Comparison of ENCODE assay signal across 21 mouse cellular contexts in the genomic region with DNA sequence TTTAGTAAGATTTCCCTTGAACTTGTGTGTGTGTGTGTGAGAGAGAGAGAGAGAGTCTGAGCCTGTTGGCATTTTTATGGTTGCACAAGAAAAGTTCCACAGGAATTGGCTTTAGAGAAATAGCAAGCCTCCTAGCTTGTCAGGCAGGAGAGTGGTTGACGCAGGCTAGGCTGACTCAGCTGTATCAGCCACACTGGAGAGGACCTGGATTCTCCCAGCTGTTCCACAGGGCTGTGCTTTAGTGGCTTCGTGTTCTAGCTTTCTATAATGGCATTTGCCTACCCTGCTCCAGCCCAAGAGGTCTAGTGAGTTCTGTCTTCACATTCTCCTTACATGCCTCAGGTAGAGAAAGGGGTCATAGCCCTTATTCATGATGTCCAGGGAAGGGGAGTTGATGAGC. TPM values are rescaled to one million over a fixed set of nuclear protein-coding genes. Genes with fewer than 3 reads are reported as not detected.
"Had no signal": no experiment of that assay in that cellular context is flagged by ENCODE, and none has a peak within 500 bp of the region (broad histone marks: within the 10 kb centered on the region; RNA-seq: fewer than 3 reads in every experiment).

No protein-coding gene starts in this region.

- H3K4me3 ChIP-seq: limb, embryonic 10.5 days; limb, embryonic 13.5 days; liver, embryonic 12.5 days; liver, embryonic 15.5 days; lung, embryonic 15.5 days; megakaryocyte, embryonic 14.5 days; midbrain, embryonic 10.5 days; midbrain, embryonic 13.5 days had no signal

- DNase-seq: kidney, adult 18-20 months; kidney, adult 9 months; kidney, postnatal 14 days; kidney, postnatal 4 days; layer of hippocampus, postnatal 36 days; liver; lung, adult 18-20 months; lung, postnatal 10 days; lung, postnatal 36 days; right cerebral cortex, postnatal 25 days; thymus, postnatal 25 days had no signal

- H3K27ac ChIP-seq: limb, embryonic 10.5 days; limb, embryonic 13.5 days; liver, embryonic 12.5 days; liver, embryonic 15.5 days; lung, embryonic 15.5 days; midbrain, embryonic 10.5 days; midbrain, embryonic 13.5 days; stomach, postnatal 0 days had no signal

- H3K4me2 ChIP-seq: limb, embryonic 13.5 days; liver, embryonic 12.5 days; liver, embryonic 15.5 days; lung, embryonic 15.5 days; midbrain, embryonic 13.5 days had no signal

- H3K36me3 ChIP-seq: limb, embryonic 10.5 days; limb, embryonic 13.5 days; liver, embryonic 12.5 days; liver, embryonic 15.5 days; lung, embryonic 15.5 days; midbrain, embryonic 10.5 days; midbrain, embryonic 13.5 days had no signal

- H3K27me3 ChIP-seq: limb, embryonic 13.5 days; liver, embryonic 15.5 days; lung, embryonic 15.5 days; megakaryocyte, embryonic 14.5 days; midbrain, embryonic 13.5 days had no signal

RNA-seq across cellular contexts. Expression of a gene that starts 13.7 kb away (rescaled TPM):
- total RNA-seq: monocyte, adult 5-6 weeks had no signal
